Mouse (Mus musculus) E14TG2a.4 (cell line): Measurements from ENCODE around the gene C77080.

Experiments used
- CTCF ChIP-seq: conservative IDR thresholded peaks from 2 replicates; pipeline ENCODE4 v1.5.1; 2014; ENCODE audit warnings: low read length
- POU5F1 ChIP-seq: IDR thresholded peaks from 2 replicates; pipeline ENCODE4 v1.6.1; 2014; ENCODE audit warnings: low read length, borderline replicate concordance

- TF ChIP-seq CTCF = no peak
- TF ChIP-seq POU5F1 = no peak
Observed at GRCm38 (mm10) chr4:129271991-129272755, 11.0 kb upstream of the C77080 start.
